Mouse (Mus musculus) cortical plate, adult 2 months (tissue): ENCODE measurements around the gene Cdc14b.

ENCODE experiments used
- CTCF ChIP-seq: fragments of 200-500 bp; IDR thresholded peaks from 2 replicates; pipeline ENCODE4 v1.5.1; 2011; ENCODE audit warnings: mild to moderate bottlenecking, control low read depth, low read length; ENCODE audit not compliant: insufficient read depth; ENCODE audit errors: extremely low read depth
- POLR2A ChIP-seq: fragments of 200-500 bp; IDR thresholded peaks from 2 replicates; pipeline ENCODE4 v1.6.1; 2011; ENCODE audit warnings: mild to moderate bottlenecking, low read length, control low read depth; ENCODE audit not compliant: insufficient read depth; ENCODE audit errors: extremely low read depth

DNA sequence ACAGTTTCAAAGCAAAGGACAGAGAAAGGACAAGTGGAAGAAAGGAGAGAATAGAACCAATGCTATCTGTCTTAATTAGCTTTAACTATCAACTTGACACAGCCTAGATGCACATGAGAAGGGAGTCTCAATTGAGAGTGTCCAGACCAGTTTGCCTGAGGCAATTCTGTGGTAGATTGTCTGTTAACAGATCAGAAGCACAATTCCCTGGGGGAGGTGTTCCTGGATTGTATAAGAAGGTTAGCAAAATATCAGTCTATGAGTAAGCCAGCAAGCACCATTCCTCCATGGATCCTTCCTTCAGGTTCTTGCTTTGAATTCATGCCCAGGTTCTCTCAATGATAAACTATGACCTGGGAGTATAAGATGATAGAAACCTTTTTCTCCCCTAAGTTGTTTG, 118.1 kb downstream of the Cdc14b start:
- TF ChIP-seq CTCF (no peak), POLR2A (no peak)
